Mouse (Mus musculus): ENCODE measurements around the gene Arhgap30.

GRCm38 (mm10) chr1:171384361-171384760 lies 4.4 kb upstream of the Arhgap30 start:
- TF ChIP-seq CTCF (IDR thresholded peaks at IDR 0.05; ENCODE audit: low read depth, low read length) (no peak), POLR2A (IDR thresholded peaks at IDR 0.05; ENCODE audit: insufficient read depth, low read length) (no peak)

Data from ES-Bruce4 (cell line).